Mouse (Mus musculus): ENCODE data around the gene Bbof1. TPM values are rescaled to one million over a fixed set of nuclear protein-coding genes. Genes with fewer than 3 reads are reported as not detected.

The Bbof1 gene
- polyA plus RNA-seq, 1 experiment: 3.0 TPM

GRCm38 (mm10) chr12:84438697-84439096, 29.8 kb downstream of the Bbof1 start:
- 40% methylated on average over 2 of the region's 2 CpGs for WGBS
- no peak overlapping the region for H3K27ac ChIP-seq (ENCODE audit: control insufficient read depth, insufficient read depth, low read depth, low read length, poor library complexity)
- no peaks in the 10 kb centered on the region for H3K4me1 ChIP-seq (ENCODE audit: control insufficient read depth, insufficient read depth, low read length)
- no peak overlapping the region for H3K4me3 ChIP-seq (replicated peaks; ENCODE audit: control insufficient read depth, low read depth, low read length)
- TF ChIP-seq CTCF (IDR thresholded peaks at IDR 0.05; ENCODE audit: control insufficient read depth, insufficient read depth, low read length): no peak
- no peak for TF ChIP-seq POLR2A (IDR thresholded peaks at IDR 0.05; ENCODE audit: borderline replicate concordance, control insufficient read depth, low read depth, low read length)

GRCm38 (mm10) chr12:84442526-84442925, 33.7 kb downstream of the Bbof1 start:
- TF ChIP-seq POLR2A (IDR thresholded peaks at IDR 0.05; ENCODE audit: borderline replicate concordance, control insufficient read depth, low read depth, low read length) (no peak), CTCF (IDR thresholded peaks at IDR 0.05; ENCODE audit: control insufficient read depth, insufficient read depth, low read length) (no peak)
- WGBS: 83% methylated on average over 4 of the region's 4 CpGs
- Histone ChIP-seq H3K4me1 (ENCODE audit: control insufficient read depth, insufficient read depth, low read length) (no peaks in the 10 kb centered on the region), H3K27ac (ENCODE audit: control insufficient read depth, insufficient read depth, low read depth, low read length, poor library complexity) (no peak overlapping the region), H3K4me3 (replicated peaks; ENCODE audit: control insufficient read depth, low read depth, low read length) (no peak overlapping the region)

GRCm38 (mm10) chr12:84447386-84447785, 38.5 kb downstream of the Bbof1 start:
- H3K4me3 ChIP-seq (replicated peaks; ENCODE audit: control insufficient read depth, low read depth, low read length): no peak overlapping the region
- no peak overlapping the region for H3K27ac ChIP-seq (ENCODE audit: control insufficient read depth, insufficient read depth, low read depth, low read length, poor library complexity)
- WGBS: 81% methylated on average over 1 of the region's 1 CpGs
- H3K4me1 ChIP-seq (ENCODE audit: control insufficient read depth, insufficient read depth, low read length): no peaks in the 10 kb centered on the region
- TF ChIP-seq POLR2A (IDR thresholded peaks at IDR 0.05; ENCODE audit: borderline replicate concordance, control insufficient read depth, low read depth, low read length): no peak
- TF ChIP-seq CTCF (IDR thresholded peaks at IDR 0.05; ENCODE audit: control insufficient read depth, insufficient read depth, low read length): no peak

GRCm38 (mm10) chr12:84448181-84448580, 39.3 kb downstream of the Bbof1 start:
- Histone ChIP-seq H3K4me3 (replicated peaks; ENCODE audit: control insufficient read depth, low read depth, low read length) (no peak overlapping the region), H3K27ac (ENCODE audit: control insufficient read depth, insufficient read depth, low read depth, low read length, poor library complexity) (no peak overlapping the region), H3K4me1 (ENCODE audit: control insufficient read depth, insufficient read depth, low read length) (no peaks in the 10 kb centered on the region)
- TF ChIP-seq POLR2A (IDR thresholded peaks at IDR 0.05; ENCODE audit: borderline replicate concordance, control insufficient read depth, low read depth, low read length) (no peak), CTCF (IDR thresholded peaks at IDR 0.05; ENCODE audit: control insufficient read depth, insufficient read depth, low read length) (no peak)
- 80% methylated on average over 6 of the region's 6 CpGs for WGBS

- H3K4me3 ChIP-seq (replicated peaks; ENCODE audit: control insufficient read depth, low read depth, low read length): no peak overlapping the region
- no peak overlapping the region for H3K27ac ChIP-seq (ENCODE audit: control insufficient read depth, insufficient read depth, low read depth, low read length, poor library complexity)
- no peaks in the 10 kb centered on the region for H3K4me1 ChIP-seq (ENCODE audit: control insufficient read depth, insufficient read depth, low read length)
- TF ChIP-seq POLR2A (IDR thresholded peaks at IDR 0.05; ENCODE audit: borderline replicate concordance, control insufficient read depth, low read depth, low read length) (no peak), CTCF (IDR thresholded peaks at IDR 0.05; ENCODE audit: control insufficient read depth, insufficient read depth, low read length) (no peak)
- WGBS: 53% methylated on average over 10 of the region's 10 CpGs
Observed at GRCm38 (mm10) chr12:84449887-84450286, 41.0 kb downstream of the Bbof1 start.

GRCm38 (mm10) chr12:84450351-84450717, 41.5 kb downstream of the Bbof1 start:
- no peaks in the 10 kb centered on the region for H3K4me1 ChIP-seq (ENCODE audit: control insufficient read depth, insufficient read depth, low read length)
- WGBS: under 1% methylated on average over 6 of the region's 6 CpGs
- peak overlapping the region; percentile 37 for H3K27ac ChIP-seq (ENCODE audit: control insufficient read depth, insufficient read depth, low read depth, low read length, poor library complexity)
- no peak for TF ChIP-seq CTCF (IDR thresholded peaks at IDR 0.05; ENCODE audit: control insufficient read depth, insufficient read depth, low read length)
- TF ChIP-seq POLR2A (IDR thresholded peaks at IDR 0.05; ENCODE audit: borderline replicate concordance, control insufficient read depth, low read depth, low read length): no peak
- peak overlapping the region; percentile 85 for H3K4me3 ChIP-seq (replicated peaks; ENCODE audit: control insufficient read depth, low read depth, low read length)

GRCm38 (mm10) chr12:84450718-84451646, 42.1 kb downstream of the Bbof1 start, which contains the start of the genes Aldh6a1 and Lin52:
Gene Aldh6a1, minus strand, starts transcription at chr12:84451004.
Gene Lin52, plus strand, starts transcription at chr12:84451422.
- peak within 1 kb of the TSS; percentile 89 for H3K4me3 ChIP-seq (replicated peaks; ENCODE audit: control insufficient read depth, low read depth, low read length)
- H3K4me1 ChIP-seq (ENCODE audit: control insufficient read depth, insufficient read depth, low read length): no peaks in the 10 kb centered on the region
- under 1% methylated on average over 49 of the region's 49 CpGs for WGBS
- TF ChIP-seq POLR2A (IDR thresholded peaks at IDR 0.05; ENCODE audit: borderline replicate concordance, control insufficient read depth, low read depth, low read length): peak; percentile 96
- no peak for TF ChIP-seq CTCF (IDR thresholded peaks at IDR 0.05; ENCODE audit: control insufficient read depth, insufficient read depth, low read length)
- peak within 1 kb of the TSS; percentile 37 for H3K27ac ChIP-seq (ENCODE audit: control insufficient read depth, insufficient read depth, low read depth, low read length, poor library complexity)

- no peak for TF ChIP-seq CTCF (IDR thresholded peaks at IDR 0.05; ENCODE audit: control insufficient read depth, insufficient read depth, low read length)
- no peak for TF ChIP-seq POLR2A (IDR thresholded peaks at IDR 0.05; ENCODE audit: borderline replicate concordance, control insufficient read depth, low read depth, low read length)
- no peaks in the 10 kb centered on the region for H3K4me1 ChIP-seq (ENCODE audit: control insufficient read depth, insufficient read depth, low read length)
- WGBS: under 1% methylated on average over 11 of the region's 11 CpGs
- peak overlapping the region; percentile 89 for H3K4me3 ChIP-seq (replicated peaks; ENCODE audit: control insufficient read depth, low read depth, low read length)
- peak overlapping the region; percentile 32 for H3K27ac ChIP-seq (ENCODE audit: control insufficient read depth, insufficient read depth, low read depth, low read length, poor library complexity)
Observed at GRCm38 (mm10) chr12:84451801-84452200, 42.9 kb downstream of the Bbof1 start.
